Mouse (Mus musculus) inflammation-experienced regulatory T-cells, adult 6 months (primary cell): ENCODE results near the gene Gda. TPM values are rescaled to one million over a fixed set of nuclear protein-coding genes. Genes with fewer than 3 reads are reported as not detected.

ENCODE experiments used
- ATAC-seq: one replicate; pipeline ENCODE4 v1.8.0; 2017
- polyA plus RNA-seq, 3 experiments: library from polyadenylated mRNA; unstranded; fragments of 100-300 nt; shearing (Covaris generic); gene quantifications; one replicate each; pipeline ENCODE4 v1.2.1; 2017

Gene Gda
- polyA plus RNA-seq, 3 experiments from 2014 or later: 0.13 to 0.41 (median 0.24) TPM

DNA sequence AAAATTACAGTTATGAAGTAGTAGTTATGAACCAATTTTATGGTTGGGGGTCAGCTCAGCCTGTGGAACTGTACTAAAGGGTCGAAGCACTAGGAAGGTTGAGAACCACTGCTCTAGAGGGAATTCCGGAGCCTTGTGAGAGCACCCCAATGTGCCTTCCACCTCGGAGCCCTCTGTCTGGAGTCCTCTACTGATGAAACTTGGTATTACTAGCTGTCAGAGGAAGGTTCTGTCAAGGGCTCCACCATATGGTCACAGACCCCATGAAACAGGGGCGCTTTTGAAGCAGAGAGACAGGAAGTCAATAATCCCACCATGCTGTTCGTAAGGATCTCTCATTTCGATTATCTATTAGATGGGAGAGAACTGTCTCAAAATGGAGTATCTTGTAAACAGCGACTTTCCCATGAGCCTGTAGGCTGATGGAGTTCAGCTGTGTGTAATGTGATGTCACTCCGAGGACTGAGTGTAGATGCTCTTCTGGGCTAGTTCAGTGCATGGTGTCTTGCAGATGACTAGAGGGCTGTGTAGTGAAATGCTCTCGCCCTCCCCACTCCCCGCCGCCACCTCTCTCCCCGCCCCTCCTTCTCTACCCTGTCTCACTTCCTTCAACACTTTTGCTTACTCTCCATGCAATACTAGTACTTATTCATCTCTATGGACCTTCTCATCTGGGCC, 100.7 kb downstream of the Gda start:
- no peak for ATAC-seq

GRCm38 (mm10) chr19:21371337-21371736, 101.9 kb downstream of the Gda start:
- no peak for ATAC-seq

DNA sequence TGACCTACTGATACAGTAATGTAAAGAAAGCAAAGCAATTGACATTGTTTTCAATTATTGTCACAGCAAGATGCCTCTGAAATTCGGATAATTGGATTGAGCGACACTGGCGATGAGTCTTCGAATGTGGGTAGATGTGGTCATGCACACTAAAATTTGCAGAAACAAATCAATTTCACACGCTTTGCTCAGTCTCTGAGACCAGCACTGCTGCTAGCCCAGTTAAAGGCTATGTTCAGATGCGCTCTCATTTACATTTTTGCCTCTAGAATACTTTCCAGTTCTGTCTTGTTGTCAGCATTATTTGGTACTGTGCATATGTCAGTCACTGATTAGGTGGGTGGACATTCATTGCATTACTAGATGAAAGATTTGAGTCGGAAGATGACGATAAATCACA, 102.5 kb downstream of the Gda start:
- ATAC-seq: no peak

DNA sequence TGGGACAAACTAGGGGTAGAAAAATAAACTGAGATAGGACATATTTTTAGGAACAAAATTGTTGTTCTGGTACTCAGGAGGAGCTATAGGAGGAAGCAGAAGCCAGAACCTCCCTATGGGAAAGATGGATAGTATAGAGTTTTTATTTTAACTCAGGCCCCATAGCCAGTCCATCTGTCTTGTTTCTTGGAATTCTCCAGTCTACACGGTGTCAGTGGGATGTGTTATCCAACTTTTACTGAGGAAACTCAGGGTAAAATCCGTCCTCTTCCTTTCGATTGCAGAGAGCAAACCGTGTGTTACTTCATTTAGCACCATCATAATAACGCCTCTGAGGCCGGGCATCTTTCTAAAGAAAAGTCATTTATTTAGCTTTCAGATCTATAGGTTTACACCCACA, 104.1 kb downstream of the Gda start:
- ATAC-seq: no peak

GRCm38 (mm10) chr19:21368595-21368994, 104.7 kb downstream of the Gda start:
- ATAC-seq: no peak

DNA sequence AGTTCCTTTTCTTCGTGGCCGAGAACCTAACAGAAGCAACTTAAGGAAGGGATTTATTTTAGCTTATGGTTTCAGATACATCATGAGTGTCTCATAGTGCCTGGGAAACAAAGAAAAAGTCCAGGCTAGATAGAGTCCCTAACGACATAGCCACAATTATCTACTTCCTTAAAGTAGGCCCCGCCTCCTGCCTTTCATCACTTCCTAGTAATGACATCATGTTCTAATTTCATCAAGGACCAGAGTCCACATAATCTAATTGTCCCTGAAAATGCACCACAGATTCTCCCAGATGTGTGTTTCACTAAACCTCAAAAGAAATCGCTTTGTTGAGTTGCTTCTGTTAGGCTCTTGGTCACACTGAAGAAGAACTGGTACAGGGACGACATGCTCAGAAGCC, 115.5 kb downstream of the Gda start:
- ATAC-seq: no peak

DNA sequence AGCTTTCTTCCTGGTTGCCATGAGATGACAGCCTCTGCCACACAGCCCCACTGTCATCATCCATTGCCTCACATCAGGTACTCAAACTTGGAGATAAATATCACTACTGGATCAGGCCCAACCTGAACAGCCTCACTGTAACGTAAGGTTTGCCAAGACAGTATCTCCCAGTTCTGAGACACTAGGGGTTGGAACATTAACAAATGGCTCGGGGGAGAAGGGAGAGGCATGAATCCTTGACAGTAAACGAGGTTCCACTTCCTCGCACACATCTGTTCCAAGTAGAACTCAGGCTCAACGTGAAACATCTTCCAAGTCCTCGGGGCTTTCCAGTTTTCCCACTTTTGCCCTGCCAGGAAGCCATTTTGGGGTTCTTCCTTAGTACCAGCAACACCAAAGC, 123.6 kb downstream of the Gda start:
- ATAC-seq: no peak

- ATAC-seq: no peak
These were observed 126.6 kb downstream of the Gda start for GRCm38 (mm10) chr19:21346646-21347045.

Other genes with a start within 250 kb of the Gda start
- gene Zfand5, start 201.2 kb downstream of the Gda start, polyA plus RNA-seq: 10 to 100 TPM; 13.5 to 18.5 (median 15.5) TPM
- gene 1110059E24Rik, start 179.5 kb upstream of the Gda start, polyA plus RNA-seq: 10 to 100 TPM; 41.3 to 50.2 (median 41.6) TPM
- gene Abhd17b, start 179.7 kb upstream of the Gda start, polyA plus RNA-seq: 10 to 100 TPM; 10.5 to 16.0 (median 11.3) TPM